Mouse (Mus musculus) urinary bladder, adult 2 months (tissue): ENCODE measurements around the gene Cpped1. TPM values are rescaled to one million over a fixed set of nuclear protein-coding genes. Genes with fewer than 3 reads are reported as not detected.

ENCODE experiments used
- DNase-seq: peaks from one replicate; pipeline ENCODE4 v3.0.0; 2022; ENCODE audit warnings: low spot score
- polyA plus RNA-seq: library from polyadenylated mRNA; depleted of rRNA; stranded (reverse); fragments of >200 nt; gene quantifications from 2 replicates; pipeline ENCODE4 v1.2.3, GENCODE M21; 2012

The Cpped1 gene
- polyA plus RNA-seq, 1 experiment: 14.0 TPM

- DNase-seq: no peak
Observed at GRCm38 (mm10) chr16:11845309-11845708, 63.9 kb downstream of the Cpped1 start.

GRCm38 (mm10) chr16:11843441-11843840 is 65.8 kb downstream of the Cpped1 start:
- DNase-seq: no peak

GRCm38 (mm10) chr16:11833474-11833873 is 75.8 kb downstream of the Cpped1 start:
- no peak for DNase-seq

- no peak for DNase-seq
Observed at GRCm38 (mm10) chr16:11828816-11829215, 80.4 kb downstream of the Cpped1 start.

GRCm38 (mm10) chr16:11824833-11825232 is 84.4 kb downstream of the Cpped1 start:
- no peak for DNase-seq

GRCm38 (mm10) chr16:11824385-11824784 is 84.9 kb downstream of the Cpped1 start:
- DNase-seq: no peak

- no peak for DNase-seq
Observed at GRCm38 (mm10) chr16:11820791-11821190, 88.5 kb downstream of the Cpped1 start.

GRCm38 (mm10) chr16:11814935-11815650 is 94.2 kb downstream of the Cpped1 start:
- DNase-seq: no peak

- no peak for DNase-seq
Observed at GRCm38 (mm10) chr16:11812119-11812518, 97.1 kb downstream of the Cpped1 start.

GRCm38 (mm10) chr16:11809615-11810014 is 99.6 kb downstream of the Cpped1 start:
- no peak for DNase-seq

GRCm38 (mm10) chr16:11801960-11802539 is 107.2 kb downstream of the Cpped1 start:
- no peak for DNase-seq

GRCm38 (mm10) chr16:11795758-11796460 is 113.3 kb downstream of the Cpped1 start:
- no peak for DNase-seq

- no peak for DNase-seq
Observed at GRCm38 (mm10) chr16:11794628-11795027, 114.6 kb downstream of the Cpped1 start.

- DNase-seq: no peak
Observed at GRCm38 (mm10) chr16:11793391-11793790, 115.9 kb downstream of the Cpped1 start.

GRCm38 (mm10) chr16:11790476-11790875 is 118.8 kb downstream of the Cpped1 start:
- no peak for DNase-seq

GRCm38 (mm10) chr16:11785806-11786205 is 123.4 kb downstream of the Cpped1 start:
- DNase-seq: no peak

- DNase-seq: no peak
Observed at GRCm38 (mm10) chr16:11784354-11784753, 124.9 kb downstream of the Cpped1 start.

- no peak for DNase-seq
Observed at GRCm38 (mm10) chr16:11783337-11783736, 125.9 kb downstream of the Cpped1 start.

GRCm38 (mm10) chr16:11782082-11782481 is 127.2 kb downstream of the Cpped1 start:
- no peak for DNase-seq

- DNase-seq: no peak
Observed at GRCm38 (mm10) chr16:11778715-11779460, 130.4 kb downstream of the Cpped1 start.

- no peak for DNase-seq
Observed at GRCm38 (mm10) chr16:11778191-11778590, 131.1 kb downstream of the Cpped1 start.

GRCm38 (mm10) chr16:11776528-11776927 is 132.7 kb downstream of the Cpped1 start:
- DNase-seq: no peak
